Mouse (Mus musculus): ENCODE results near the gene Pmepa1.

DNA sequence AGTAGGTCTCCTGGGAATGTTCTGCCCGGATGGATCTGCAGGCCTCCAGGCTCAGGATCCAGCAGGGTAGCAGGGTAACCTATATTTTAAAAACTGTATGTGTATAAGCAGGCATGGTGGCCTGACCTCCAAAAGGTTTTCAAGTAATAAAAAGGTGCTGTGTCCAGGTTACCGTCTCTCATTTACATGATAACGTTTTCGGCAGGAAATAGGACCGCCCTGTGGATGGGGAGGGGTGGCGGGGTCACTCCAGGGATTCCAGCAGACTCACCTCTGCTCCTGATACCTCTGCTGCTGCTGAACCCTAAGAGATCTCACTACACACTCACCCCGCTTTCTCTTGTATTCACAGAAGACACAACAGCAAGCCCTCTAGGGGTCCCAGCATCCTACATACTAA is 50.4 kb downstream of the Pmepa1 start:
- TF ChIP-seq CTCF (IDR thresholded peaks at IDR 0.05; ENCODE audit: low read depth, low read length) = no peak
- no peak for TF ChIP-seq POLR2AphosphoS5 (IDR thresholded peaks at IDR 0.05; ENCODE audit: insufficient replicate concordance, low read depth, low read length)
- no peak for TF ChIP-seq GATA1 (IDR thresholded peaks at IDR 0.05; ENCODE audit: borderline replicate concordance, low read length)
- no peak for TF ChIP-seq GATA2 (IDR thresholded peaks at IDR 0.05; ENCODE audit: borderline replicate concordance, low read depth, low read length)
